Mouse (Mus musculus) left cerebral cortex, postnatal 10 days (tissue): ENCODE data around the gene Isy1. TPM values are rescaled to one million over a fixed set of nuclear protein-coding genes. Genes with fewer than 3 reads are reported as not detected.

Source experiments
- DNase-seq, 2 experiments: peaks; one replicate each; pipeline ENCODE4 v3.0.0; 2021 to 2022; ENCODE audit warnings: low spot score in 2 of 2, mixed read lengths in 1 of 2; ENCODE audit errors: extremely low spot score in 1 of 2
- intact Hi-C: fragments of 180-260 bp; cut with DNase I; formaldehyde crosslinking; loops from one replicate; pipeline ENCODE4 v1.15.1; 2025
- total RNA-seq, 2 experiments: library from RNA; stranded (reverse); gene quantifications; 2 replicates each; pipeline ENCODE4 v1.2.3; 2021

Gene Isy1
- total RNA-seq, 2 experiments from 2014 or later, result 29.3 to 31.7 TPM

DNA sequence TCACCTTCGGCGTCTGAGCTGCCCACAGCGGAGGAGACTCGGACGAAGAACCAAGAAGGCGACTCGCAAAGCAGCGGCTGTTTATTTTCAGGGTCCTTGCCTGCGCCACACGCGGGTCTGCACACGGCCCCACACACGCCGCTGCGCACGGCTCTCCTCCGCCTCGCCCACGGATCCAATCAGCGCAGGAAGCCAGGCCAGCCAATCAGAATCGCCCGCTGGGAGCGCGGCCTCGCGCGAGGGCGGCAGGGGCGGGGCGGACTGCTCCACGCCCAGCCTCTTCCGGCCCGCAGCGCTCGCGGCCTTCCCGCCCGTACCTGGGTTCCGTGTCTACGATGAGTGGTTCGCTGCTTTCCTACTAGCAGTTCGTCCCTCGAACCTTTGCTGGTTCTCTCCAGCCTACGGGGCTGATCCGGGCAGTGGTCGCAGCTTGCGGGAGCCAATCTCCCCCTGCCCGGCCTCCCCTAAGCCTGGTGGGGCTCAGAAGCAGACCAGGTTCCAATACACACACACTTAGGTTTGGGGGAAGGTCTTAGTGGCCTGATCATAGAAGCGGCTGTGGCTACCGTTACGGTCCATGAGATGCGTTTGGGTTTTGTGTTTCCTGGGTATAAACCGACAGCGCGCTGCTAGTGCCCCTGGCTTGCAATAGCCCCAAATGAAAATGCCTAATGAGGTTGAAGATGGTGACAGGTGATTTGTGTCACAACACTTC, 12.5 kb upstream of the Isy1 start, which contains the start of gene Cnbp:
Cnbp (minus strand) TSS at position 207 of the 715 bp plus-strand sequence.
- peak; percentile 95 to 99 for DNase-seq
- intact Hi-C loops, result no loop called here

DNA sequence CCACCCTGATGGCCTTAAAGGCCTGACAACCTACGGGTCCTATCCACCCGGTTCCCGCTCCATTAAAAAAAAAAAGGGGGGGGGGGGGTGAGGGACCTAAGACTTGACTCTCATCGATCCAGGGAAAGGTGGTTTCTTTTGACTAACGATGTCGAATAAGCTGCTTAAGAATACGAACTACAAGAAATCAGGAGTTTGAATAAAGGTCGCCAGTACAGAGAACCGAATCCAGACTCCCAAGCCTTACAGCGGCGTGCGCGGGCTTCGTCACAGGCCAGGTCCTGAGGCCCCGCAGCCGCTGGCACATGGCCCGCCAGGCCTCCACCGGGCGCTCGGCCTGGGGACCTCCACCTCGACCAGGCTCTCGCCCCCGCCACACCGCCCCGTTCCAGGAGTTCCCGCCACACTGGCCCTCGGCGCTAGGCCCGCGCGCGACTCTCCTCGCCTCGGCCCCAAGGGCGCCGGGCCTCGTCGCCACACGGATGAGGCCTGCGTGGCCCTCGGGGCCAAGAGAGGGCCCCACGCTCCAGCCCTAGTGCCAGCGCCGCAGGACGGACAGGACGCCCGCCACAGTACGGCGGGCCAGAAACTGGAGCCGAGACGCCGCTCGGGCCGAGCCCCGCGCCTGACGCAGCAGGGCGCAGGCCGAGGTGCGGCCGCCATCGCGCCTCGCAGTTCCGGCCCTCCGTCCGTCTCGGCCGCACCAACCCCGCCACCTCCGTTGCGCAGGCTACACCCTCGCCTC, 11.7 kb upstream of the Isy1 start:
- DNase-seq, result peak; percentile 31 to 78
- intact Hi-C loops, result no loop called here

DNA sequence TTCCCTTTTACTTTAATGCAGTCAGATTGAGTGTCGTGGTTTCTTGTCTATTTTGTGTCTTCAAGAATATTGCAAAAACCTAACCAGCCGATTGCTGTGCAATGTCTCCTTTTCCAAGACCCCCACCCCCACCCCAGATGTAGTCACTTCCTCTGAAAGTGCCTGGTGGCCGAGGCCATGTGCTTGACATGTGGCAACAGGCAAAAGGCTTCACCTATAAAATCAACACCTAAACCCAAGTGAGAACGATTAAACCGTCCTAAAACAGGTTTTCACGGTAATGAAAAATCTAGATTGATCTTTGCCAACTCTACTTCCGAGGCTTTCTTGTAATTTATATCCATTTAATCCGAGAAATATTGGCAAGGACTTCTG, 11.2 kb upstream of the Isy1 start:
- intact Hi-C loops, result no loop called here
- no peak for DNase-seq

DNA sequence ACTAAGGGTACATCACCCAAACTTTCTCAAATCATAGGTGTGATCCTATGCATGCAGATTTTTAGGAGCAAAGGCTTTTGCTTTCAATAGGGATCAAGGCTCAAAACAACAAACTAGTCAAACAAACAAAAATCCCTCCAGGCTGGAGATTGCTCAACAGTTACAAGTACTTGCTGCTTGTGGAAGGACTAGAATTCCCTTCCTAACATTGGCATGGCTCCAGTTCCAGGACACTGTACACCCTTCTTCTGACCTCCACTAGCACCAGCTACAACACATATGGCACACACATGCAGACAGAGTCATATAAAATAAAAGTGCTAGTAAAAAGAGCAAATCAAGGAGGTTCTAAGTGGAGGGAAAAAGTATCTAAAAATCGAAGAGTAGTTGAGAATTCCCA, 8.2 kb upstream of the Isy1 start:
- intact Hi-C loops, result no loop called here
- no peak for DNase-seq

DNA sequence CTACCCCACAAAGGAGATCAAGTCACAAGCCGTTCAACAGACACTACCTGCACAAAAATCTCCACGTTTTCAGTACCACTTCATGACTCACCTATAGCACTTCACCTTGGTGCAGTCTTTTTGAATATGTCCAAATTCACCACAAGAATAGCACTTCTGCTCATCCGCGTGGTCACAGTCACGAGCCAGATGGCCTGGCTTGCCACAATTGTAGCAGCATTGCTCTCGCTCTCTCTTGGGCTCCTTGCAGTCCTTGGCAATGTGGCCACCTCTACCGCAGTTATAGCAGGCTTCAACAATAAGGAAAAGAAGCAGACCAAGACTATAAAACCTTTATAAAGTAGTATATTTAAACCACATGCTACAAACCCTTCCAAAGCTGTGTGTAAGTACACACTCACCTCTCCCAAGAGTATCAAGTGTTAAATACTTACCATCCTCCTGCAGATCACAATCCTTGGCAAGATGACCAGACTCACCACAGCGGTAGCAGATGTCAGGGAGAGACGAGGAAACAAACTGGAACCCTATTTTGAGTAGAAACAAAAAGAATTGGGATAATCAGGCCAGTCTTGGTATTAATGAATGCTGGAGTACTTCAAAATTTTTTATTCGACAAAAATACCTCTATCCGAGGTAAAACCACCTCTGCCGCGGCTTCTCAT, 6.6 kb upstream of the Isy1 start:
- intact Hi-C loops, result no loop called here
- no peak for DNase-seq

DNA sequence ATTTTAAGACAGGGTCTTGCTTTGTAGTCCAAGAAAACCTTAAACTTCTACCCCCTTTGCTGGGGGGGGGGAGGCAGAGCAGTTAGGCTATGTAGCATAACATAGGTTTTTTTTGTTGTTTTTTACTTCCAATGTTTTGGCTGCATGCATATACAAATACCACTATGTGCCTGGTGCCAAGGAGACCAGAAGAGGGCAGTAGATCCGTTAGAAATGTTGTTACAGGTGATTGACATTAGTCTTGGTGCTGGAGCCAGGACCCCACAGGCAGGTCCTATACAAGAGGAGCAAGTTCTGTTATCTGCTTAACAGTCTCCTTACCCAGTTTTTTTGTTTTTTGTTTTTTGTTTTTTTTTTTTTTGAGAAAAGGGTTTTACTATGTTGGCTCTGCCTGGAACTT, 3.7 kb upstream of the Isy1 start:
- peak in 1 of 2 experiments; percentile 20 for DNase-seq
- intact Hi-C loops, result no loop called here

DNA sequence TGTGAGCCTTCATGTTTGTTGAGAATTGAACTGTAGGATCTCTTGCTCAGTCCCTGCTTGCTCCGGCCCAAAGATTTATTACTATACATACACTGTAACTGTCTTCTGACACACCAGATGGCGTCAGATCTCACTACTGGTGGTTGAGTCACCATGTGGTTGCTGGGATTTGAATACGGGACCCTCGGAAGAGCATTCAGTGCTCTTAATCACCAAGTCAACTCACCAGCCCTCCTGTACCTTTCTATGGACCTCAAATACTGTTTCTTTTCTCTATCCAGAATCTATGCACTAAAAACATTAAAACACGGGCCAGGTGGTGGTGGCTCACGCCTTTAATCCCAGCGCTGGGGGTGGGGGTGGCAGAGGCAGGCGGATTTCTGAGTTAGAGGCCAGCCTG, 3.0 kb upstream of the Isy1 start:
- intact Hi-C loops, result no loop called here
- DNase-seq, result no peak

DNA sequence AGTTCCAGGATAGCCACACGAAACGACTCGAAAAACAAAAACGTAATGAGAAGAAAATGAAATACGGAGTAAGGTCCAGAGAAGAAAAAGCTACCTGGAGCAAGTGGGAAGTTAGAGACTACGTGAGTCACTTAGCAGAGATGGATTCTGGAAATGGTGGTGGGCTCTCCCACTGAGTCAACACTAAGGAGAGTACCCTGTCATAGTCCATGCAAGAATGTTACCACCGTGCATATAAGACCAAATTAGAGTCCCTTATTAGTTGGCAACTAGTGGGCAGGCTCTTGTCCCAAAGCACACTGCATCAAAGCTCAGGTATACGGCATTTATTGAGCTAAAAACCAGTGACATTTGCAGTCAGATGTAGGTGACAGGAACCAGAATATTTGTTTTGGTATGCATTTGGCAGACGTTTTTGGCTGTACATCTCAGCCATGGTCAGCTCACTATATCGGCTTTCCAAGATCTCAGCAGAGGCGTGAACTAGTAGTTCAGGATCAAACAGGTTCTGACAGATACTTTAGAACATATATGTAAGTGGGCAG, 1.3 kb upstream of the Isy1 start:
- DNase-seq, result no peak
- intact Hi-C loops, result loop anchor here (10.0 kb wide), 1 partner anchor 245 kb away; the partner anchor contains the start of gene Rpn1

DNA sequence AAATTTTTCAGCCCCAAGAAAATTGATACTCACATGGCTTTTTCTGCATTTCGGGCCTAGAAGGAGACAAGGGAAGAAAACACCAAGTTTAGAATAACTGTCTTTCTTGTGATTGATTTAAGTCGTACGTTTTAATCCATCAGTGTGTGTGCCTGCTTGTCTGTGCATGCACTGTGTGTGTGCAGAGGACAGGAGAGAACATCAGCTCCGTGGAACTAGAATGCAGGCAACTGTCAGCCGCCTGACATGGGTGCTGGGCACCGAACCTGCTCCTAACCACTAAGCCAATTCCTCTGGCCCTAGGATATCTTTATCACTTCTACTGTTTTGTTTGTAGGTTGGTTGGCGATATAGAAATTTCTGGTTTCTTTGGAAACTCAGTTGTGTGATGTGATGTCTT, 2.9 kb downstream of the Isy1 start, which contains the start of gene Gm45140:
Gm45140 (minus strand) TSS at position 101 of the 400 bp plus-strand sequence.
- intact Hi-C loops, result loop anchor here (10.0 kb wide), 1 partner anchor 249 kb away; the partner anchor contains the start of gene Rpn1
- DNase-seq, result peak in 1 of 2 experiments; percentile 4

DNA sequence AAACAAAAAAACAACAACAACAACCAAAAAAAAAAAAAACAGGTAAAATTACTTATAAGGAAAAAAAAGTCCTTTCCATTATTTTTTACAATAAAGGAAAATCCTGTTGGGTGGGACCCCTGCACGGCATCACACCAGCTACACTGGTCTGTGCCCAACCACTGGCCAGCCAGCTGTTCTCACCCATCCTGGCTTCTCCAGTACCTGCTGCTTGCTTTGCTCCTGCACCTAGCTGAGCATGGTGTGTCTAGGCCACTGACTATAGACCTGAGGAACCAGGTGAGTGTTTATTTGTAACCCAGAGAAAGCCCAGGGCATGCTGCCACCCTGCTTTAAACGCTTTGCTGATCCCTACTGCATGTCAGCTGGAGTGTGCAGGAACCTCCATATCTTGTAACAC, 18.2 kb downstream of the Isy1 start:
- no peak for DNase-seq
- intact Hi-C loops, result no loop called here

DNA sequence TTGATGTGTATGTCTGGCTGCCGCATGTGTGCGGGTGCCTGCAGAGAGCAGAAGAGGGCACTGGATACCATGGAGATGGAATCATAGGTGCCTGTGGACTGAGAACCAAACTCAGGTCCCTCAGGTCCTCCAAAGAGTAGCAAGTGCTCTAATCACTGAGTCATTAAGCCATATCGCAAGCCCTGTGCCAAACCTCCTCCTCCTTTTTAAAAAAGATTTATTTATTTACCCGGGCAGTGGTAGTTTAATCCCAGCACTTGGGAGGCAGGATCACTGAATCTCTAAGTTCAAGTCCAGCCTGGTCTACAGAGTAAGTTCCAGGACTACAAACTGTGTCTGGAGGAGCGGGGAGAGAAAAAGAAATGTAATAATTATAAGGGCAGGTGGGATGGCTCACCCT, 24.1 kb downstream of the Isy1 start:
- intact Hi-C loops, result no loop called here
- DNase-seq, result no peak

DNA sequence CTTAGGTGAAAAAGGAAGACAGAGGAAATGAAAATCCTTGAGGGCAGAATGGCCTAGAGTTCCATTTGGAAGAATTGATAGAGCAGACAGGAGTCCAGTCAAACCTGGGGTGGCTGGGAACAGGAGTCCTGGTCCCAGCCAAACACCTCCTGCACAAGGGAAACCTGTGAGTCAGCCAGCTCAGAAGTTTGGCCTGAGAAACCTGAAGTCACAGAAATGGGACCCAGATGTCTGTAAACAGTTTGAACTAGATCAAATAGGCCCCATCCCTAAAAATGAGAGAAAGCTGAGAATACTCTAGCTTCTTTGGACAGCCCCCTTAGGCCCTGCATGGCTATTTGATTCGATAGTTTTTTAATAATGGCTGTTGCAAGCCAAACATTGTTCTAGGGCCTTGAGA, 25.9 kb downstream of the Isy1 start:
- DNase-seq, result no peak
- intact Hi-C loops, result no loop called here

DNA sequence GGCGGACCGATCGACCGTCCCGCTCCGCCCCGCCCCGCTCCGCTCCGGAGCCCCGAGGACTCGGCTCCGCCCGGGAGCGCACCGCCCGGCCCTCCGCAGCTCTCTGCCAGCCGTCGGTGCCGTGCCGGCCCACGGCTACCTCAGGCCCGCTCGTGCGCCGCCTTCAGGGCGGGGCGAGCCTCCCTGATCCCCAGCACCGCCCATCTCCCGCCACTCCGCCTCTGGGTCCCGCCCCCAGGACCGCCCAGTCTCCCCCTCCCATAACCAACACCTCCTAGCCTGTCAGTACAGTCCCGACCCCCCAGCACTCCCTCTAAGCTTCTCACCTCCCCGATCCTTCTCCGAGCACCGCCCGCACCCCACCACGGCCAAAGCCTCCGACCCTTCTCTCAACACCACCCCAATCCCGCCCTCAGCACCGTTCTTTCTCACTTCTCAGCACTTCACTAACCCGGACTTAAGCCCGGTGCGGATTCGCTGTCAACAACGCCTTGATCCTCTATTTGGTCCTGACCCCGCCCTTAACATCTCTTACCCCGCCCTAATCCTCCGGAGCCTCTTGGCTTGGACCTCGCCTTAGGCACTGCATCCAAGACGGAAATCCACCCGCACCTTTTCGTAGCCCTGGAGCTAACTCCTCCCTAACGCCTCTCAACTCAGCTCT, 26.8 kb downstream of the Isy1 start, which contains the start of gene Rab43:
Rab43 (minus strand) TSS at position 490 of the 664 bp plus-strand sequence.
- intact Hi-C loops, result no loop called here
- peak; percentile 76 to 96 for DNase-seq

DNA sequence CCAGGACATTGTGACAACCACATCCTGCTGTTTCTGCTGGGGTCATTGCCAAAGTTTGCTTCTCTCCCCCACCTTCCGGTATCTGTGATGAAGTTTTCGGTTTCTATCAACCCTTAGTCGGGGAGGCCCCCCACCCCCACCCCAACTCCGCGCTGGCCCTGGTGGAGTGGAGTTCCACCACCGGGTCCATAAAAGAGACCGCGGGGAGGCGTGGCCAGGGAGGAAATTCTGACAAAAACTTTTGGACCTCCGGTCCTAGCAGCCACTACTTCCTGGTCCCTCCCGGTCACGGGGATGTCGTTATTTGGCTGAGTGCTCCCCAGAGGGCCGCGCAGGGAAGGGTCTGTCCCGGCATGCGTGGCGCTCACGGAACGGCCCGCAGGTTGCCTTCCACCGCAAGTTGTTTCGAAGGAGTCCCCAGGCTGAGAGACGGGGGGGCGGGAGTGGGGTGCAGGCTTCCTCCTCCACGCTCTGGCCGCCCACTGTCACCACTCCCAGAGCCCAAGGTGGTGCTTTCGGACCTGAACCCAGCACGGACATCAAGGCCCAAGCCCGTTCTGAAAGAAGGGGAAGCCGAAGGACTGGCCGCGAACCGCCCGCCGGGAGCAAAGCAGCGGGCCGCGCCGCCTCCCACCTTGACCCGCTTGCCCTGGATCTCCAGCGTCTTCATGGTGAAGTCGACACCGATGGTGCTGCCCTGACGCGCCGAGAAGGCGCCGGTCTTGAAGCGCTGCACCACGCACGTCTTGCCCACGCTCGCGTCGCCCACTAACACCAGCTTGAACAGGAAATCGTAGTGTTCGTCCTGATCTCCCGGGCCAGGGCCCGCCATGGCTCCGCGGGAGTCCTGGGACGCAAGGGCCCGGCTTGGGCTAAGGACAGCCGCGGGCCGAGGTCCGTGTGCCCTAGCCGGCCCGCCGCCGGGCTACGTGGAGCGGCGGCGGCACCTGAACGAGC, 27.6 kb downstream of the Isy1 start:
- intact Hi-C loops, result no loop called here

DNA sequence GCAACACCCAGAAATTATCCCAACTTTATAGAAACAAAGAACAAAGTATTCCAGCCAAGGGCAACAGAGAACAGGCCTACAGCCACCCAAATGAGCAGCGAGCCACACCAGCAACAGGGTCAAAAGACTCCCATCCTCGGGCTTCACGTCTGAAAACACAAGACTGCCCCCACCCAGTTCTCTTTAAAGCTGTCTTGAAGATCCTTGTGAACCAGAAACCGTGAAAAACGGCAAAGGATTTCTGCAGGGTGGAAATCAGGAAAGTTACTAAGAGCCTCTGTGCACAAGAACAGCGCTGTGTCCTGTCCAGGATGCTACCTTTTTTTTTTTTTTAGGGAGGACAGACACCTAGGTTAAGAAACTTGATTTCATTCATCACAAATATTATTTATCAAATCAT, 28.3 kb downstream of the Isy1 start:
- intact Hi-C loops, result no loop called here
- DNase-seq, result no peak

More for the DNA sequence above, 27.6 kb downstream of the Isy1 start:
- DNase-seq, result peak; percentile 28 to 85

DNA sequence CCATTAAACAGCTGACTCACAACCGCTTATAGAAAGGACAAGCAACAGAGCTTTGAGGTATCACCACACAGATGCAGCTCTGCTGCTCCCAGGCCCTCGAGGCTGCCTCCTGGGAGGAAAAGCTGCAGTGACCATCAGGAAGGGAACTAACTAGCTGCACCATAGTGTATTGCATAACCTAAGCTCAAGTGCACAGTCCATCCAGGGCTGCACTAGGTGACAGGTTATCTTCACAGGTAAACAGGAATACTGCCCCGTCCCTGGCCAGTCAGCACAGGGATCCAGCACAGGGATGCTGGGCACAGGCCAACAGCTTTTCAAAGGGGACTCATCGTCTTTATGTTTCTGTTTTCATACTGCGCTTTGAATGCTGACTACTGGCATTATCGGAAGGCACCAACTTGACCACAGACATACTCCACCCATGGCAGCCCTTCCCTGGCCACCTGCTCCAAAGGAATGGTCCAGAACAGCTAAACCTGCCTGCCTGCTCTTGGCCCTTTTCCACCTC, 28.9 kb downstream of the Isy1 start:
- DNase-seq, result no peak
- intact Hi-C loops, result no loop called here

DNA sequence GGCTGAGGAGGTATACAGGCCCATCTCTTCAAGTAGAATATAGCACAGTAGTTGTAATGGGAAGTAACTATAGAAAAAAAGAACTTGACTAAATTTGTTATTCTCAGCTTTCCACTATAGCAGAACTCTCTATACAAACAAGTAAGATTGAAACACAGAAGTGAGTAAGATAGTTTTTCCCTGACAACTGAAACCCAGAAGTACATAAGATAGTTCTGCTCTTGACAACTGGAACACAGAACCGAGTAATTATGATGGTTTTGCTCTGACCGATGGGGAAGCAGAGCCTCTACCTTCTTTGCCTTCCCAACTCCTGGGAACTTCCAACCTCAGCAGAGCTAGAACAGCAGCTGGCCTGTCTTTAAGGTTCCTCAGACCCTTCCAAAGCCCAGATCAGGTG, 29.5 kb downstream of the Isy1 start:
- intact Hi-C loops, result no loop called here
- no peak for DNase-seq

DNA sequence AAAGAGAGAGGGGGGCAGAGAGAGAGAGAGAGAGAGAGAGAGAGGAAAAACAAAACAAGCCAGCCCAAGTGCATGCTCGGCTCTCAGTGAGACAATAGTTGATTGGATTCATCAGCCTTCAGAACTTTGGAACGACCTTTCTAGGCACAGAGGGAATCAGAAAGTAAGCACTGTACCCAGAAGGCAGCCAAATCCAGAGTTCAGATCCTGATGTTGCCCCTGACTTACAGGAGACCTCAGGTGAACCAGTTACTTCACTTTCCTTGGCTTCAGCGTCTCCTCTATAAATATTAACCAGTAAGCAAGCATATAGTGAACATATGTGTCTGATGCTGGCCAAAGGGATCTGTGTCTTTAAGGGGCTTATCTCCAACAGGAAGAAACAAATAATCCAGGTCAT, 30.1 kb downstream of the Isy1 start:
- no peak for DNase-seq
- intact Hi-C loops, result no loop called here
